Mouse (Mus musculus) CH12.LX (cell line): ENCODE measurements around the gene Dpp6. TPM values are rescaled to one million over a fixed set of nuclear protein-coding genes. Genes with fewer than 3 reads are reported as not detected.

Source experiments
- DNase-seq: peaks from one replicate; pipeline ENCODE4 v3.0.0-alpha.2; 2013; ENCODE audit errors: extremely low read depth
- H3K27ac ChIP-seq: 2 replicates; pipeline ENCODE4 v1.5.1; 2012; ENCODE audit warnings: low read depth, mild to moderate bottlenecking, control low read depth, moderate library complexity; ENCODE audit not compliant: insufficient read depth
- H3K27me3 ChIP-seq: replicated peaks from 2 replicates; pipeline ENCODE3; 2012; ENCODE audit warnings: inconsistent platforms
- H3K36me3 ChIP-seq, 2 experiments: replicated peaks in 1 of 2; 2 replicates each; pipeline versions ENCODE3 to v1.6.1; 2012; ENCODE audit warnings: inconsistent platforms in 1 of 2, low read length in 1 of 2, mild to moderate bottlenecking in 1 of 2, mixed read lengths in 1 of 2, moderate library complexity in 1 of 2; ENCODE audit not compliant: control insufficient read depth in 1 of 2, insufficient read depth in 1 of 2
- H3K4me1 ChIP-seq, 2 experiments: 2 replicates each; pipeline ENCODE4 v1.6.1; 2012; ENCODE audit warnings: inconsistent platforms in 1 of 2, moderate library complexity in 1 of 2; ENCODE audit not compliant: insufficient read depth in 2 of 2, control insufficient read depth in 1 of 2
- H3K4me2 ChIP-seq: 2 replicates; pipeline ENCODE4 v1.6.1; 2012; ENCODE audit warnings: low read depth, mild to moderate bottlenecking, control low read depth; ENCODE audit not compliant: poor library complexity, insufficient read depth, severe bottlenecking
- H3K4me3 ChIP-seq, 3 experiments: fragments of 150-350 bp in 1 of 3; sonication (generic) in 1 of 3; replicated peaks in 1 of 3; 2 replicates each; pipeline versions ENCODE3 to v1.5.1; 2011 to 2012; ENCODE audit warnings: low read depth in 2 of 3, low read length in 2 of 3, mild to moderate bottlenecking in 2 of 3, moderate library complexity in 2 of 3, control low read depth in 1 of 3, improper control_type of control experiment in 1 of 3, inconsistent platforms in 1 of 3, mixed read lengths in 1 of 3; ENCODE audit not compliant: poor library complexity in 1 of 3
- H3K79me2 ChIP-seq: replicated peaks from 2 replicates; pipeline ENCODE4 v1.6.1; 2012; ENCODE audit warnings: mild to moderate bottlenecking, moderate library complexity; ENCODE audit not compliant: control insufficient read depth, poor library complexity, insufficient read depth, severe bottlenecking; ENCODE audit errors: extremely low read depth
- H3K9ac ChIP-seq: 2 replicates; pipeline ENCODE4 v1.6.1; 2012; ENCODE audit warnings: low read depth, mild to moderate bottlenecking, control low read depth, moderate library complexity; ENCODE audit not compliant: insufficient read depth
- H3K9me3 ChIP-seq: replicated peaks from 2 replicates; pipeline ENCODE3; 2012; ENCODE audit warnings: low read length, inconsistent platforms, mixed read lengths
- CHD2 ChIP-seq: IDR thresholded peaks from 2 replicates; pipeline ENCODE4 v1.6.1; 2011; ENCODE audit warnings: low read length, improper control_type of control experiment
- E2F4 ChIP-seq: IDR thresholded peaks from 2 replicates; pipeline ENCODE4 v1.6.1; 2011; ENCODE audit warnings: low read depth, low read length, improper control_type of control experiment; ENCODE audit not compliant: insufficient replicate concordance
- ELF1 ChIP-seq: IDR thresholded peaks from 2 replicates; pipeline ENCODE4 v1.6.1; 2014; ENCODE audit warnings: low read depth, mild to moderate bottlenecking, inconsistent platforms, low read length, improper control_type of control experiment
- GABPA ChIP-seq: IDR thresholded peaks from 2 replicates; pipeline ENCODE4 v1.6.1; 2012; ENCODE audit warnings: low read depth, low read length, improper control_type of control experiment, inconsistent platforms; ENCODE audit not compliant: insufficient replicate concordance
- HCFC1 ChIP-seq: IDR thresholded peaks from 2 replicates; pipeline ENCODE4 v1.6.1; 2012; ENCODE audit warnings: low read depth, mild to moderate bottlenecking, inconsistent platforms, low read length, improper control_type of control experiment
- JUN ChIP-seq: IDR thresholded peaks from 2 replicates; pipeline ENCODE4 v1.6.1; 2011; ENCODE audit warnings: low read depth, mild to moderate bottlenecking, low read length, improper control_type of control experiment, moderate library complexity; ENCODE audit not compliant: insufficient read depth
- JUND ChIP-seq: conservative IDR thresholded peaks from 2 replicates; pipeline ENCODE4 v1.6.1; 2011; ENCODE audit warnings: low read depth, low read length, improper control_type of control experiment
- KAT2A ChIP-seq: IDR thresholded peaks from 2 replicates; pipeline ENCODE4 v1.6.1; 2012; ENCODE audit warnings: low read length, improper control_type of control experiment, inconsistent platforms; ENCODE audit not compliant: insufficient replicate concordance
- MAFK ChIP-seq: IDR thresholded peaks from 2 replicates; pipeline ENCODE4 v1.6.1; 2011; ENCODE audit warnings: low read length, improper control_type of control experiment; ENCODE audit not compliant: insufficient replicate concordance
- MAX ChIP-seq: IDR thresholded peaks from 2 replicates; pipeline ENCODE4 v1.6.1; 2011; ENCODE audit warnings: low read length, improper control_type of control experiment
- MAZ ChIP-seq: IDR thresholded peaks from 2 replicates; pipeline ENCODE4 v1.6.1; 2012; ENCODE audit warnings: low read depth, mild to moderate bottlenecking, inconsistent platforms, low read length, improper control_type of control experiment, moderate library complexity
- MEF2A ChIP-seq: IDR thresholded peaks from 2 replicates; pipeline ENCODE4 v1.6.1; 2014; ENCODE audit warnings: low read depth, mild to moderate bottlenecking, inconsistent platforms, low read length, improper control_type of control experiment, borderline replicate concordance
- MXI1 ChIP-seq: IDR thresholded peaks from 2 replicates; pipeline ENCODE4 v1.6.1; 2011; ENCODE audit warnings: mild to moderate bottlenecking, low read depth, low read length, improper control_type of control experiment
- MYC ChIP-seq: IDR thresholded peaks from 2 replicates; pipeline ENCODE4 v1.6.1; 2011; ENCODE audit warnings: low read depth, mild to moderate bottlenecking, improper control_type of control experiment, low read length
- NELFE ChIP-seq: IDR thresholded peaks from 2 replicates; pipeline ENCODE4 v1.6.1; 2011; ENCODE audit warnings: low read depth, low read length, improper control_type of control experiment
- PAX5 ChIP-seq: IDR thresholded peaks from 2 replicates; pipeline ENCODE4 v1.6.1; 2012; ENCODE audit warnings: low read length, inconsistent platforms, mixed read lengths
- POLR2A ChIP-seq: IDR thresholded peaks from 2 replicates; pipeline ENCODE4 v1.6.1; 2011; ENCODE audit warnings: low read depth, mild to moderate bottlenecking, improper control_type of control experiment, low read length
- POLR2AphosphoS2 ChIP-seq: IDR thresholded peaks from 2 replicates; pipeline ENCODE4 v1.6.1; 2011; ENCODE audit warnings: low read depth, low read length, improper control_type of control experiment
- RAD21 ChIP-seq: IDR thresholded peaks from 2 replicates; pipeline ENCODE4 v1.6.1; 2011; ENCODE audit warnings: low read depth, mild to moderate bottlenecking, low read length, improper control_type of control experiment, moderate library complexity
- RCOR1 ChIP-seq: conservative IDR thresholded peaks from 2 replicates; pipeline ENCODE4 v1.6.1; 2012; ENCODE audit warnings: low read depth, mild to moderate bottlenecking, inconsistent platforms, low read length, improper control_type of control experiment
- SMC3 ChIP-seq: IDR thresholded peaks from 2 replicates; pipeline ENCODE4 v1.6.1; 2011; ENCODE audit warnings: low read depth, low read length, improper control_type of control experiment
- TBP ChIP-seq: conservative IDR thresholded peaks from 2 replicates; pipeline ENCODE4 v1.6.1; 2011; ENCODE audit warnings: low read depth, low read length, improper control_type of control experiment
- USF2 ChIP-seq: conservative IDR thresholded peaks from 2 replicates; pipeline ENCODE4 v1.6.1; 2011; ENCODE audit warnings: low read depth, low read length, improper control_type of control experiment
- ZC3H11A ChIP-seq: IDR thresholded peaks from 2 replicates; pipeline ENCODE4 v1.6.1; 2012; ENCODE audit warnings: low read depth, mild to moderate bottlenecking, inconsistent platforms, low read length, improper control_type of control experiment
- ZMIZ1 ChIP-seq: IDR thresholded peaks from 2 replicates; pipeline ENCODE4 v1.6.1; 2012; ENCODE audit warnings: low read depth, mild to moderate bottlenecking, inconsistent platforms, low read length, improper control_type of control experiment
- dilution Hi-C: fragments of 300-500 bp; cut with MboI; formaldehyde crosslinking; loops from 2 replicates; pipeline ENCODE4 v1.14.3; 2020; ENCODE audit warnings: low sequenced_read_pairs; ENCODE audit not compliant: extremely low pct_unique_long_range_greater_than_20kb, extremely low pct_ligation_motif_present
- in situ Hi-C: fragments of 300-500 bp; cut with MboI; formaldehyde crosslinking; loops from 3 replicates; pipeline ENCODE4 v1.14.3; 2019; ENCODE audit warnings: low sequenced_read_pairs, low pct_ligation_motif_present, low pct_unique_long_range_greater_than_20kb, mixed read lengths
- polyA plus RNA-seq: library from polyadenylated mRNA; unstranded; fragments of >175 nt; gene quantifications from 2 replicates; pipeline ENCODE4 v1.2.1, GENCODE M21; 2012; ENCODE audit warnings: low read depth; ENCODE audit not compliant: insufficient read length
- total RNA-seq, 2 experiments: library from RNA; depleted of rRNA; stranded (reverse); fragments of 300-350 nt in 1 of 2; fragments of >200 nt in 1 of 2; gene quantifications; 2 replicates each; pipeline ENCODE4 v1.2.3; 2012 to 2014

Gene Dpp6
- total and polyA plus RNA-seq, 3 experiments = not detected

GRCm38 (mm10) chr5:27632151-27632550, 815.1 kb downstream of the Dpp6 start:
- no peak for TF ChIP-seq MEF2A
- TF ChIP-seq JUN = no peak
- TF ChIP-seq GABPA = no peak
- TF ChIP-seq SMC3 = no peak
- TF ChIP-seq KAT2A = no peak
- TF ChIP-seq RCOR1 = no peak
- no peak for TF ChIP-seq MAX
- no peak for TF ChIP-seq CHD2
- no peak for TF ChIP-seq ZC3H11A
- TF ChIP-seq ELF1 = no peak
- no peak for TF ChIP-seq E2F4
- Histone ChIP-seq H3K4me2 (no peak overlapping the region), H3K27ac (no peak overlapping the region), H3K9me3 (no peaks in the 10 kb centered on the region), H3K9ac (no peak overlapping the region), H3K36me3 (no peaks in the 10 kb centered on the region), H3K4me3 (no peak overlapping the region), H3K4me1 (no peaks in the 10 kb centered on the region), H3K27me3 (peaks cover 14% of the 10 kb centered on the region), H3K79me2 (no peaks in the 10 kb centered on the region)
- dilution Hi-C loops (no loop called here), in situ Hi-C loops (no loop called here)
- DNase-seq = no peak

- dilution Hi-C loops (no loop called here), in situ Hi-C loops (no loop called here)
- TF ChIP-seq MXI1 = no peak
- no peak for TF ChIP-seq JUND
- TF ChIP-seq ZMIZ1 = no peak
- no peak for TF ChIP-seq MAZ
- no peak for TF ChIP-seq POLR2A
- no peak for TF ChIP-seq NELFE
- TF ChIP-seq USF2 = no peak
- no peak for TF ChIP-seq MAFK
- TF ChIP-seq MEF2A = no peak
- TF ChIP-seq ZC3H11A = no peak
- TF ChIP-seq TBP = no peak
- no peak for TF ChIP-seq PAX5
- no peak for TF ChIP-seq MAX
- no peak for TF ChIP-seq RAD21
- TF ChIP-seq HCFC1 = no peak
- no peak for TF ChIP-seq POLR2AphosphoS2
- TF ChIP-seq MYC = no peak
- no peak for TF ChIP-seq ELF1
- Histone ChIP-seq H3K27me3 (peaks cover 8% of the 10 kb centered on the region), H3K9ac (no peak overlapping the region), H3K9me3 (no peaks in the 10 kb centered on the region), H3K4me3 (no peak overlapping the region), H3K36me3 (no peaks in the 10 kb centered on the region), H3K4me1 (no peaks in the 10 kb centered on the region), H3K4me2 (no peak overlapping the region), H3K27ac (no peak overlapping the region), H3K79me2 (no peaks in the 10 kb centered on the region)
- no peak for DNase-seq
Observed at GRCm38 (mm10) chr5:27635941-27636340, 818.9 kb downstream of the Dpp6 start.
